Mouse (Mus musculus) monocyte, adult 2 months (primary cell): Measurements from ENCODE around the gene Olfr153.
"Not testable (repeated sequence)": the region's sequence is repeated elsewhere in the genome, so short reads cannot be mapped to it uniquely, and the experiment has no call there.

Source experiments
- DNase-seq, 2 experiments: peaks; one replicate each; pipeline ENCODE4 v3.0.0; 2022; ENCODE audit warnings: low spot score in 2 of 2, low read depth in 1 of 2

Gene Olfr153

DNA sequence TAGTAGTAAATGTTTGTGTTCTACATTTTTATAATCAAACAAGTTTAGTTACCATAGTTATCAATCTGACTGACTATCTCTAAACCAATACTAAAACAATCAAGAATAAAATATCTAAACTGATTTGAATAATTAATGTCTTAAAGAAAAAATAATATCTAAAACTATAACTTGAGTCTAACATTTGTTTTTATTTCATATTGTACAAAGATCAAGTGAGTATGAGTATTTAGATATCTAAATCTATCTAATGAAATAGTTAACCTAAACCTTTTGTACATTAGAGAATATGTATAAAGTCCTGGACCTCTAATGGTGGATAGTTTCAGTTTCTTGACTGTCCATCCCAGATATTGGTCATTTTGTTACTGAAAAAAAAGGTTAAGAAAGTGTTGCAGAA lies at the start of gene Olfr153:
Gene Olfr153, plus strand, starts transcription at position 301 of the 400 bp plus-strand sequence.
- DNase-seq, result no peak

DNA sequence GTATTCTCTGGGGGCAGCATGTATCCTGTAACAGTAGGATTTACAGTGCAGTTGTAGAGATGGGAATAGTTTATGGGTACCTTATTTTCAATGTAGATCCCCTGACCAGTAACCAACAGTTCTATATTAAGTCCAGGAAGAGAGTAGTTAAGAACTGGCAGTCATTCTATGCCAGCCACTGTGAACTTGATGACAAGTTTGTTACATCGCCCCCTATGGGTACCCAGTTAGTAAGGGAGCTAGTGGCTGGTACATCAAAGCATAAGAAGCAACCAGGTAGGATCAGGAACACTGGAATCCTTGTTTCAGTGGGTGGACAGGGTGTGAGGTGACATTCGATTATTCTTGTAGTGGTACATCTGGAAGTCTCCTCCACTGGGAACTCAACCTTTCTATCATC lies 49.3 kb upstream of the Olfr153 start:
- no peak for DNase-seq

DNA sequence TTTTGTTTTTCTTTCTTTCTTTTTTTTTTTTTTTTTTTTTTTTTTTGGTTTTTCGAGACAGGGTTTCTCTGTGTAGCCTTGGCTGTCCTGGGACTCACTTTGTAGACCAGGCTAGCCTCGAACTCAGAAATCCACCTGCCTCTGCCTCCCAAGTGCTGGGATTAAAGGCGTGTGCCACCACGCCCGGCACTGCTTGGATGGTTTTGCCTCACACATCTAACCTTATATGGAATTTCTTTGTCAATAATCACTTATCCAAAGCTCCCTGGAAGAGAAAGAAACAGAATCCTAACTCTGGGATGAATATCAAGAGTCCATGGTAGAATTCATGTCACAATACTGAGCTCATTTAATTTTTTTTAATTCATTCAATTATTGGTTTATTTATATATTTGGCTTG lies 34.6 kb upstream of the Olfr153 start, which contains the start of gene Pramel7:
Gene Pramel7, minus strand, starts transcription at position 101 of the 400 bp plus-strand sequence.
- DNase-seq, result not testable (repeated sequence)

DNA sequence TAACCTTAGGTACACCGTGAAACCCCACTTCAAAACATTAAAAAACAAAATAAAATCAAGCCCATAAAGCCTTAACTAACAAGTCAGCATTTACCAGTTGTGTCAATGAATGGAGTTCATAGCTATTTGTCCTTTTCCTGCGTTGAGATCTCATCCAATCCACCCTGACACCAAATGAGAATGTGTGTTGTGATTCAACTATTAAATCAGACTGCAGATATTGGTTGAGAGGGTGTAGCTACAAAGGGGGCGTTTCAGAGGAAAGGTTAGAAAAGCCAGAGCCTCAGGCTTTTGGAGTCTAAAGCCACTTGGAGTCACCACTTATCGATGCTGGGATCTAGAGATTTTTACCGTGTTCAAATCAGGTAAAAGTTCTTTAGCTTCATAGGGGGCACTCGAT lies 25.3 kb upstream of the Olfr153 start, which contains the start of gene Pramel6:
Gene Pramel6, plus strand, starts transcription at position 301 of the 400 bp plus-strand sequence.
- no peak for DNase-seq

DNA sequence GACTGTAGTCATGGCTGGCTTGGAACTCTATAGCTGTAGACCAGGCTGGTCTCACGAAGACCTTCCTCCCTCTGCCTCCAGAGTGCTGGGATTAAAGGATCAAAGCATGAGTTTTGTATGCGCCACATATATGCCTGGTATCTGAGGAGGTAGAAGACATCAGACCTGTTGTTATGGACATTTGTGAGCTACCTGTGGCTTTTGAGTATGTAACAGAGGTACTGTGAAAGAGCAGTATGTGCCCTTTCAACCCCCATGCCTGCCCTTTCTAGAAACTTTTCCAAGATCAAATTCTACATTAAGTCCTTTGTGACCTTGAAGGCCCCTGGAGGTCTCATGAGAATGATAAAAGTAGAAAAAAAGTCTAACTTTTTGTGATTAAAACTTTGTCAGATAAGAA lies 16.6 kb upstream of the Olfr153 start:
- no peak for DNase-seq

DNA sequence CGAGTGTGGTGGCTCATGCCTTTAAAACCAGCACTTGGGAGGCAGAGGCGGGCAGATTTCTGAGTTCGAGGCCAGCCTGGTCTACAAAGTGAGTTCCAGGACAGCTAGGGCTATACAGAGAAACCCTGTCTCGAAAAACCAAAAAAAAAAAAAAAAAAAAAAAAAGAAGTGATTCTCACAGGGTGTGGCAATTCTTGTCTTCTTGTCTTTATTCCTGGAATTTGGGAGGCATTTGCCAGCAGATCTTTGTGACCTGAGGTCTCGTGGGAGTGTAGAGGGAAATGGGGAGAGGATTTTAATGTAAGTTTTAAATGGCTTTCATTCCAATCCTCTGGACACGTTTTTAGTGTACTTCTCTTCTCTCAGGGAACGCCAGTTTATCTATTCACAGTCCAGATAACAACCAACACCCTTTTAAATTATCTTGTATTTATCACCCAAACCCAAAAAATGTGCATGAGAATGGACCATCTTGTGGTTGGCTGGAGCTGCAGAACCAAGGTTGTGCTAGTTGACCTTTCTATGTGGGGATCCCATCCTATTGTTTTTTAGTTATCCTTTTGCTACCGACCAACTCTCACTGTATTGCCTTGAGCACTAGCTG lies 16.0 kb upstream of the Olfr153 start:
- no peak for DNase-seq

DNA sequence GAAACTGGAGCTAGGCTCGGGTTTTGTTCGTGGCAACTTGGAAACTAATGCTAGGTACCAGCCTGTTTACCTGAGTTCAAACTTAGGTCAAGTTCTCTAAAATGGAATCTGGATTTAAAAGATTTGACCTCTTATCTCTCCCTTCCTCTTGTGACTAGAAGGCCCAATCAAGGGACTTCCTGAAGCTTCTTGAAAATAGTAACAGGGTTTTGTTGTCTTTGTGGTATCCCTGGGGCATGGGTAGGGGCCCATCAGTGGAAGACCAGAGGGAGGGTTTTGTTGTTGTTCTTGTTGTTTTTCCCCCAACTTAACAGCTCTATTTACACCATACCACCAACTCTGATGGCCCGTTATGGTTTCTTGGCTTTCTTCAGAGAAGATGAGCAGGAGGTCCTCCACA lies 15.0 kb upstream of the Olfr153 start:
- no peak for DNase-seq

DNA sequence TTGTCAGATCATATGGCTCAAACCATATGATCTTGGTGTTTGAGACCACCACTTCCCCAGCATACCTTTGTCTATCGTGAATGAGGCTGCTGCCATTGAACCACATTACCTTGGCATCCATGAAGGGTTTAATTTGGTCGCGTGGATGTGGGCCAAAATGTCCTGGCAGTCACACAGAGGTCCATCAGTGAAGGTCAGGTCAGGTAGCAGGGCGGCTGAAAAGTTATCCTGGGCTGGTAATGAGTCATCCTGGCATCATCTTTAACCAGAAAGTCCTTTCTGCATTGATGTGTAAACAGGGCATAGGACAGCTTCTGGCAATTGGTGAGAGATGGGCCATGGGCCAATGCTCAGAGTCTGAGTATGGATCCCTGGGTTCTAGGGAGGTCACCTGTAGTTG lies 10.9 kb upstream of the Olfr153 start:
- DNase-seq, result no peak

DNA sequence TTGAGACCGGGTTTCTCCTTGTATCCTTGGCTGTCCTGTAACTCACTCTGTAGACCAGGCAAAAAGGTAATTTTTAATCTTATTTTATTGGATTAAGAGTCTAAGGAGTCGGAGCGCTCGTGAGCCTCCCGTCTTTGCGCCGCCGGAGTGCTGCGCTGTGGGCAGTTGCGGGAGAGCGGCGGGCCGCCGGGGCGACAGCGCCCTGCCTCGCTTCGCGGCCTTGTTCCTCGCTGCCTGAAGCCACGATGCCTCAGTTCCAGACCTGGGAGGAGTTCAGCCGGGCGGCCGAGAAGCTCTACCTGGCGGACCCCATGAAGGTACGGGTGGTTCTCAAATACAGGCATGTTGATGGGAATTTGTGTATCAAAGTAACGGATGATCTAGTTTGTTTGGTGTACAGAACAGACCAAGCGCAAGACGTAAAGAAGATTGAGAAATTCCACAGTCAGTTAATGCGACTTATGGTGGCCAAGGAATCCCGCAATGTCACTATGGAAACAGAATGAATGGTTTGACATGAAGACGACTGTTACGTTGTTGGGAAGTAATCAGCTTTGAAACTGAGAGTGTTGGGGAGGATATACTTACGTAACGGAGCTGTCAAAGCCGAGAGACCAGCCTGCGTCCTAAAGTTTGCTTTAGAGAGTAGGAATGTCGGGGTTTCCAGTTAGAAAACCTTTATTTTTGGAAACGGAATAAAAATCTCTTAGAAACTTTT lies 5.5 kb upstream of the Olfr153 start:
- not testable (repeated sequence) for DNase-seq

DNA sequence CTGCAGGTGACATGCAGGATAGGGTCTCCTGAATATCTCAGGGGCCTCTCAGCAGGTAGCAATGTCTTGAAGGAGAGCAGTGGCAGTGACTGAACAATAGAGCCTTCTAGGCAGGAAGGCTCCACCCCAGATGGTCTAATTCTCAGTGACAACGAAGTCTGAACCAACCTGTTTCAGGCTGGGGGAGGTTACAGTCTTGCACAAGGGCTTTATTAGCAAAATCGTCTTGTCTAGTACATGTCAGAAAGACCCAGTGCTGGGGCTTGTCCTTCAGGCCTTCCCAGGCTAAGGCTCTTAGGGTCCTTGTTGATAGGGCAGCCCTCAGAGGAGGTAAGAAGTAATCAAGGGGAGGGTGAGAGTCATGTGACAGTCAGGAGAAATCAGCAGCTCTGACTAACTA lies 3.2 kb downstream of the Olfr153 start:
- DNase-seq, result no peak

DNA sequence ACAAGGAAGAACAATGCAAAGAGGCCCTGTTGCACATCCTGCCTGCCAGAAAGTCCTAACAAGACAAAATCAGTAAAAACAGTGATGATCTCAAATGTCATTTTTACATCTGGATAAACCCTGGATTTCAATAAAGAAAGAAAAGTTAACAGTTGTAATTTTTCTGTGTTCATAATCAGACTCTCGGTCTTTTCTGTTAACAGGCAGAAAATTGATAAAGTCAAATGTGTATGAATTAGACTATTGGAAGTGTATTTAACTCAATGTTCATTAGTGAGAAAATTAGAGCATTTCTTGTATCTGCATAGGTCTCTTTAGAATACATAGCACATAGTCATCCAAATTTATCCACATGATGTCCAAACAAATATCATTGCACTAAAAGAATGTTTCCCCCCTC lies 13.8 kb downstream of the Olfr153 start, which contains the start of gene Olfr1128:
Gene Olfr1128, minus strand, starts transcription at position 101 of the 400 bp plus-strand sequence.
- DNase-seq, result no peak

DNA sequence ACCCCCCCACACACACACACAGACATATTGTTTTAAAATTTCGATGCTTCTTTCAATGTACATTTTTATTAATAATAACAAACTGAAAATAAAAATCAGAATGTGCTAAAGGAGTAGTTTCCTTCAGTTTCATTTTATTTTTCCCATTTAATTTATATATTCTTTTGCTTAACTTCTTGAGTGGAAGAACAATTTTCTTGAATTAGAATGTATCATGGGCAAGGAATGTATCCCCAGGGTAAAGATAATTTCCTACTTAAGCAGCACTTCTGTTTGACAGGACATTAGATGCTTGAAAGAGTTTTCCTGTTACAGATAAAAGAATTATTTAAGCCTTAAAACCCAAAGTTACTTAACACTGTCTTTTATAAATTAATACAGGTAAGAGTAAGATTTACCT lies 42.0 kb downstream of the Olfr153 start, which contains the start of gene Olfr1129:
Gene Olfr1129, plus strand, starts transcription at position 301 of the 400 bp plus-strand sequence.
- DNase-seq, result not testable (repeated sequence)
